23 mouse cellular contexts compared by ENCODE assay signal in the genomic region with DNA sequence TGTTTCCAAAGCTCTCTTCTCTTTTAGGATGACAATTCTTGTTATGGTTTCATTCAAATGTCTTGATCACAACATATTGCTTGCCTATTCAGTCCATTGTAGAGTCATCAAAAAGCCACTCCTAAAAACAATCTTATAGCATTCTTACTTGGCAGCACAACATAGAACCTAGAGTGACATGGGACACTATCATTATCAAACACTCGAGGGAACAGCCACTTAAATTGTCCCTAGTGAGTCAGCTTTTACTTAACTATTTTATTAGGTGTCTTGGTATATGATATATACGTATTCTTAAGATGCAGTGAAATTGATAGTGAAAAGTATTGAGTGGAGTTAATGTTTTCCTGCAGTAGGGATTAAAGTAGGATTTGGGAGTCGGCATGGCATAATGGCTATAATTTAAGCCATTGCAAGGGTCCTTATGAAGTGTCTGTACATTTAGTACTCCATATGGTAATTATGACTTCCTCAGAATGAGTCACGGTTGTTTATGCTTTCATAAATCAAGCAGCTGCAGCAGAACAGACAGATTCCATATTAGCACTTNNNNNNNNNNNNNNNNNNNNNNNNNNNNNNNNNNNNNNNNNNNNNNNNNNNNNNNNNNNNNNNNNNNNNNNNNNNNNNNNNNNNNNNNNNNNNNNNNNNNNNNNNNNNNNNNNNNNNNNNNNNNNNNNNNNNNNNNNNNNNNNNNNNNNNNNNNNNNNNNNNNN.
DNase-seq lines count a peak whose midpoint lies in the region; ATAC-seq and TF ChIP-seq lines count a peak whose summit lies in the region.
"Had no signal": no experiment of that assay in that cellular context is flagged by ENCODE, and none has a peak within 500 bp of the region (broad histone marks: within the 10 kb centered on the region; RNA-seq: fewer than 3 reads in every experiment).

No protein-coding gene starts in this region.

- DNase-seq in frontal cortex, postnatal 25 days (ENCODE audit: low spot score in 2 of 2): no peak
- peak; percentile 69 for DNase-seq in lung, embryonic 14.5 days
- no peak for DNase-seq in lung, adult 2 months
- DNase-seq in brain, adult 2 months (ENCODE audit: low read depth, low spot score): peak; percentile 42
- DNase-seq in cerebellum, postnatal 10 days: no peak
- no peak for DNase-seq in cerebellum, postnatal 36 days
- DNase-seq: adrenal gland, postnatal 14 days; B cell, adult 2 months; cerebellum, adult 9-11 months; heart, postnatal 14 days; kidney, adult 8-10 months; liver, postnatal 0 days; spleen, adult 18-20 months; thymus, adult 2 months had no signal

- no peak overlapping the region for H3K4me3 ChIP-seq in lung, embryonic 14.5 days (ENCODE audit: low read depth, low read length)
- no peak overlapping the region for H3K4me3 ChIP-seq in lung, adult 2 months (replicated peaks; ENCODE audit: extremely low read depth, low read depth, low read length)
- H3K4me3 ChIP-seq in intestine, postnatal 0 days (ENCODE audit: low read depth, low read length): no peak overlapping the region
- H3K4me3 ChIP-seq: limb, embryonic 15.5 days had no signal

- TF ChIP-seq POLR2A in lung, adult 2 months (IDR thresholded peaks at IDR 0.05; ENCODE audit: borderline replicate concordance, extremely low read depth, low read depth, low read length): no peak

- ATAC-seq in frontal cortex, adult (ENCODE audit: low TSS enrichment): peak; percentile 72
- ATAC-seq in lung, embryonic 14.5 days (ENCODE audit: insufficient read depth): peak; percentile 88
- peak; percentile 43; the same call in 1 of the 2 replicates for ATAC-seq in intestine, postnatal 0 days
- ATAC-seq: activated CD4-positive, CD25-positive, alpha-beta regulatory T cell, adult 4 months; forebrain, embryonic 16.5 days; liver, postnatal 0 days; midbrain, embryonic 16.5 days; Patski had no signal

- H3K9me3 ChIP-seq in lung, embryonic 14.5 days (ENCODE audit: low read depth, low read length): no peaks in the 10 kb centered on the region
- no peaks in the 10 kb centered on the region for H3K9me3 ChIP-seq in intestine, postnatal 0 days (ENCODE audit: control insufficient read depth)
- H3K9me3 ChIP-seq: limb, embryonic 15.5 days had no signal

- TF ChIP-seq CTCF in lung, embryonic 14.5 days (IDR thresholded peaks at IDR 0.05; ENCODE audit: low read depth): no peak
- TF ChIP-seq CTCF in lung, adult 2 months (IDR thresholded peaks at IDR 0.05; ENCODE audit: insufficient read depth, low read length): no peak
- no peak for TF ChIP-seq CTCF in intestine, postnatal 0 days (IDR thresholded peaks at IDR 0.05; ENCODE audit: low read depth)

- no peaks in the 10 kb centered on the region for H3K36me3 ChIP-seq in lung, embryonic 14.5 days (ENCODE audit: insufficient read depth)
- no peaks in the 10 kb centered on the region for H3K36me3 ChIP-seq in intestine, postnatal 0 days (ENCODE audit: control insufficient read depth, insufficient read depth)
- H3K36me3 ChIP-seq: limb, embryonic 15.5 days had no signal

- no peaks in the 10 kb centered on the region for H3K4me1 ChIP-seq in lung, embryonic 14.5 days (ENCODE audit: insufficient read depth)
- no peaks in the 10 kb centered on the region for H3K4me1 ChIP-seq in lung, adult 2 months (ENCODE audit: control insufficient read depth, insufficient read depth, low read length)
- H3K4me1 ChIP-seq in intestine, postnatal 0 days (replicated peaks; ENCODE audit: control insufficient read depth, insufficient read depth, low read length): no peaks in the 10 kb centered on the region
- H3K4me1 ChIP-seq: limb, embryonic 15.5 days had no signal

- 25% methylated on average over 4 of the region's 4 CpGs for WGBS in lung, embryonic 14.5 days
- 38% methylated on average over 4 of the region's 4 CpGs for WGBS in lung, adult 2 months
- WGBS in intestine, postnatal 0 days: 23% methylated on average over 4 of the region's 4 CpGs

- H3K9ac ChIP-seq in lung, embryonic 14.5 days: no peak overlapping the region
- H3K9ac ChIP-seq in intestine, postnatal 0 days (ENCODE audit: low read depth, low read length): no peak overlapping the region
- H3K9ac ChIP-seq: hindbrain, embryonic 14.5 days; limb, embryonic 15.5 days; liver, postnatal 0 days had no signal

- H3K27ac ChIP-seq in lung, embryonic 14.5 days (ENCODE audit: low read depth): no peak overlapping the region
- no peak overlapping the region for H3K27ac ChIP-seq in intestine, postnatal 0 days (ENCODE audit: low read depth, low read length)
- H3K27ac ChIP-seq: hindbrain, embryonic 14.5 days; limb, embryonic 15.5 days had no signal

- no peak overlapping the region for H3K4me2 ChIP-seq in lung, embryonic 14.5 days
- no peak overlapping the region for H3K4me2 ChIP-seq in intestine, postnatal 0 days (replicated peaks; ENCODE audit: low read depth)
- H3K4me2 ChIP-seq: heart, embryonic 11.5 days; hindbrain, embryonic 14.5 days; limb, embryonic 15.5 days had no signal

- H3K27me3 ChIP-seq in lung, embryonic 14.5 days (ENCODE audit: insufficient read depth, low read length): no peaks in the 10 kb centered on the region
- H3K27me3 ChIP-seq in intestine, postnatal 0 days (replicated peaks; ENCODE audit: control insufficient read depth, insufficient read depth, low read length): no peaks in the 10 kb centered on the region
- H3K27me3 ChIP-seq: limb, embryonic 15.5 days; Patski had no signal

Comparison
In these comparisons a context has a peak if more than half of its experiments do, and no peak if none do; other contexts are left out.
1. DNase-seq: peak in lung, embryonic 14.5 days (single experiment) and brain, adult 2 months (single experiment); none in frontal cortex, postnatal 25 days (0 of 2), lung, adult 2 months (single experiment), cerebellum, postnatal 10 days (0 of 2) and cerebellum, postnatal 36 days (0 of 2).
2. Peak in every context shown above with its lines, with median percentiles within 50 percentile points of each other: ATAC-seq.